Mouse (Mus musculus) forebrain, postnatal 0 days (tissue): Measurements from ENCODE around the gene Rcn3. TPM values are rescaled to one million over a fixed set of nuclear protein-coding genes. Genes with fewer than 3 reads are reported as not detected.
"Not testable (repeated sequence)": the region's sequence is repeated elsewhere in the genome, so short reads cannot be mapped to it uniquely, and the experiment has no call there.

ENCODE experiments used
- ATAC-seq: fragments of 200-750 bp; cut with Nextera tagmentation; 2 replicates; pipeline ENCODE4 v1.8.0; 2017; ENCODE audit warnings: mild to moderate bottlenecking, moderate library complexity
- DNase-seq: peaks from one replicate; pipeline ENCODE4 v3.0.0-alpha.2; 2015
- H3K27ac ChIP-seq: fragments of 300-500 bp; sonication (generic); 2 replicates; pipeline ENCODE4 v1.5.1; 2014; ENCODE audit warnings: low read depth, mild to moderate bottlenecking, antibody characterized with exemption, low read length, moderate library complexity, mixed read lengths
- H3K27me3 ChIP-seq: fragments of 300-500 bp; sonication (generic); 2 replicates; pipeline ENCODE4 v1.6.1; 2014; ENCODE audit warnings: mild to moderate bottlenecking, low read length, mixed read lengths; ENCODE audit not compliant: insufficient read depth
- H3K36me3 ChIP-seq: fragments of 300-500 bp; sonication (generic); 2 replicates; pipeline ENCODE4 v1.6.1; 2014; ENCODE audit warnings: mild to moderate bottlenecking, moderate library complexity; ENCODE audit not compliant: insufficient read depth
- H3K4me1 ChIP-seq: fragments of 300-500 bp; sonication (generic); 2 replicates; pipeline ENCODE4 v1.6.1; 2014; ENCODE audit warnings: antibody characterized with exemption; ENCODE audit not compliant: insufficient read depth
- H3K4me2 ChIP-seq: fragments of 300-500 bp; sonication (generic); 2 replicates; pipeline ENCODE4 v1.6.1; 2014; ENCODE audit warnings: low read depth, mild to moderate bottlenecking, moderate library complexity
- H3K4me3 ChIP-seq: fragments of 300-500 bp; sonication (generic); 2 replicates; pipeline ENCODE4 v1.5.1; 2014; ENCODE audit warnings: low read depth, low read length, mixed read lengths
- H3K9ac ChIP-seq: fragments of 300-500 bp; sonication (generic); 2 replicates; pipeline ENCODE4 v1.6.1; 2014; ENCODE audit warnings: mild to moderate bottlenecking
- H3K9me3 ChIP-seq: fragments of 300-500 bp; sonication (generic); 2 replicates; pipeline ENCODE4 v1.6.1; 2016; ENCODE audit warnings: low read length
- CTCF ChIP-seq: sonication (generic); IDR thresholded peaks from 2 replicates; pipeline ENCODE4 v1.5.1; 2016; ENCODE audit warnings: antibody characterized with exemption, control low read depth, low read depth
- WGBS: fragments of 180-500 bp; shearing (Covaris S2); extraction: QIAGEN DNeasy Blood & Tissue Kit; methylation state at CpG from one replicate; pipeline ENCODE4 v1.1.7; 2014; 5-methylcytosine and 5-hydroxymethylcytosine counted together
- polyA plus RNA-seq: library from polyadenylated mRNA; unstranded; fragments of >200 nt; fragmentation: Nextera tagmentation; extraction: Ambion mirVana; gene quantifications from 2 replicates; pipeline ENCODE4 v1.2.1, GENCODE M21; 2015
- total RNA-seq: library from RNA; depleted of rRNA; stranded (reverse); fragments of >200 nt; gene quantifications from 2 replicates; pipeline ENCODE4 v1.2.3, GENCODE M21; 2014

Gene Rcn3
- total and polyA plus RNA-seq, 2 experiments from 2014 or later = 32.6 to 43.8 TPM

DNA sequence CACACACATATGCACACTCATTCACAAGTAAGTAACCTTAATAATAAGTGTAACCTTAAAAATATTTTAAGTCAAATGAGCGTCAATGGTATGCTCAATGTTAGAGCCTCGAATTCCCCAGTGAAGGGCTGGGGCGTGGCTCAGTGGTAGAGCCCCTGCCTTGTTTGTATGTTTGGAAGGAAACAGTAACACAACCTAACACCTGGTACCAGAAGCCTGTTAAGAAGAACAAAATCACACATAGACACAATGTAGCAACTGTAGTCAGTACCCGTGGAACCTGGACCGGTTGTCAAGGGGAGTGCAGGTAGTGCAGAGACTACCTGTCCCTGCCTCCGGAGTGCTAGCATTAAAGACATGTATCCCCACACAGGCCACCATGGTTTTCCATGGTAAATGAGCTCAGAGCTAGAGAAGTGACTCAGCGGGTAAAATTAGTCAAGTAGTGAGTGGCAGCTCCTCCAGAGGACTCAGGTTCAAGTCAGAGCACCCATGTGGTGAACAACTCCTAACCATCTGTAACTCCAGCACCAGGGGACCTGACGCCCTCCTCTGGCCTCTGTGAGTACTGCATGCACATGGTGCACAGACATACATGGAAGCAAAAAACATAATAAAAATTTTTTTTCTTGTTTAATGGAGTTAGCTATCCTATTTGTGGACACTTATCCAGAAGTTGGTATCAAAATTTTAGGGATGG lies 6.7 kb upstream of the Rcn3 start:
- peak; percentile 23 for TF ChIP-seq CTCF
- no peak overlapping the region for H3K4me2 ChIP-seq
- WGBS = 91% methylated on average over 8 of the region's 8 CpGs

GRCm38 (mm10) chr7:45097479-45097878 lies 5.5 kb upstream of the Rcn3 start:
- no peaks in the 10 kb centered on the region for H3K4me1 ChIP-seq
- H3K4me2 ChIP-seq = no peak overlapping the region
- WGBS = 52% methylated on average over 6 of the region's 6 CpGs
- H3K4me3 ChIP-seq = no peak overlapping the region
- TF ChIP-seq CTCF = no peak
- H3K27me3 ChIP-seq = no peaks in the 10 kb centered on the region
- DNase-seq (no peak), ATAC-seq (no peak)
- H3K36me3 ChIP-seq = no peaks in the 10 kb centered on the region
- H3K27ac ChIP-seq = no peak overlapping the region
- H3K9me3 ChIP-seq = no peaks in the 10 kb centered on the region
- H3K9ac ChIP-seq = no peak overlapping the region

More for the DNA sequence above, 6.7 kb upstream of the Rcn3 start:
- H3K4me3 ChIP-seq = no peak overlapping the region
- no peaks in the 10 kb centered on the region for H3K27me3 ChIP-seq
- H3K9ac ChIP-seq = no peak overlapping the region
- DNase-seq (no peak), ATAC-seq (no peak)
- no peaks in the 10 kb centered on the region for H3K4me1 ChIP-seq
- no peaks in the 10 kb centered on the region for H3K9me3 ChIP-seq
- no peak overlapping the region for H3K27ac ChIP-seq
- H3K36me3 ChIP-seq = no peaks in the 10 kb centered on the region

GRCm38 (mm10) chr7:45095965-45096364 lies 3.9 kb upstream of the Rcn3 start:
- not testable (repeated sequence) for H3K9me3 ChIP-seq, H3K27ac ChIP-seq, H3K9ac ChIP-seq, H3K4me3 ChIP-seq, H3K4me1 ChIP-seq, ATAC-seq, H3K36me3 ChIP-seq, H3K4me2 ChIP-seq, DNase-seq, H3K27me3 ChIP-seq
- 91% methylated on average over 14 of the region's 14 CpGs for WGBS

- Histone ChIP-seq H3K27me3 (no peaks in the 10 kb centered on the region), H3K9ac (no peak overlapping the region), H3K4me2 (no peak overlapping the region), H3K4me3 (no peak overlapping the region), H3K27ac (no peak overlapping the region), H3K36me3 (no peaks in the 10 kb centered on the region), H3K4me1 (no peaks in the 10 kb centered on the region), H3K9me3 (no peaks in the 10 kb centered on the region)
- ATAC-seq (no peak), DNase-seq (no peak)
- TF ChIP-seq CTCF = no peak
- WGBS = 85% methylated on average over 6 of the region's 6 CpGs
These were observed 3.3 kb upstream of the Rcn3 start for GRCm38 (mm10) chr7:45095367-45095766.

DNA sequence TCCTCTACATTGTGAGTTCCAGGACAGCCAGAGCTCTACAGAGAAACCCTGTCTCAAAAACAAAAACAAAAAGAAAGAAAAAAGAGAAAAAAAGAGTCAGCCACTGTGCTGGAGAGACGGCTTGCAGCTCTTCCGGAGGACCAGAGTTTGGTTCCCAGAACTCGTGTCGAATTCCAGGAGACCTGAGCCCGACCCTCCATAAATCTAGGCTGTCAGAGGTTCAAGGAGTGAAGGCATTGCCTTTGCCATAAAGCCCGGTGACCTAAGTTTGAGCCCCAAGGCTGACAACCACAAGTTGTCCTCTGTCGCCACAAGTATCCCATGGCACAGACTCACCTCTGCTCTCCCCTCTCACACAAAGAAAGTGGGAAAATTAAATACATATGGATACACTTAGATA lies 2.1 kb upstream of the Rcn3 start:
- no peaks in the 10 kb centered on the region for H3K9me3 ChIP-seq
- no peak overlapping the region for H3K4me3 ChIP-seq
- H3K9ac ChIP-seq = no peak overlapping the region
- no peak for TF ChIP-seq CTCF
- WGBS = 74% methylated on average over 7 of the region's 7 CpGs
- no peak overlapping the region for H3K4me2 ChIP-seq
- H3K4me1 ChIP-seq = no peaks in the 10 kb centered on the region
- ATAC-seq (no peak), DNase-seq (no peak)
- no peak overlapping the region for H3K27ac ChIP-seq
- no peaks in the 10 kb centered on the region for H3K27me3 ChIP-seq
- no peaks in the 10 kb centered on the region for H3K36me3 ChIP-seq

DNA sequence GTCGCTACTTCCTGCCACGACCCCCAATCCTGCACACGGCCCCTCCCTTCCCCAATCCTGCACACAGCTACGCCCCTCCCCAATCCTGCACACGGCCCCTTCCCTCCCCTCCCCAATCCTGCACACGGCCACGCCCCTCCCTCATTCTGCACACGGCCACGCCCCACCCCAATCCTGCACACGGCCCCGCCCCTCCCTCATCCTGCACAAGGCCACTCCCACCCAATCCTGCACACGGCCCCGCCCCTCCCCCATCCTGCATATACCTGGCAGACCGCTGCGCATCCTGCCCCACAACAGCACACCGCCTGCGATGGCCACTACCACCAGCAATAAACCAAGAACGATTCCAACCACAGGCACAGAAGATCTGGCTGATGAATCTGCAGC lies 1.5 kb upstream of the Rcn3 start:
- H3K4me2 ChIP-seq = no peak overlapping the region
- ATAC-seq (no peak), DNase-seq (no peak)
- H3K27ac ChIP-seq = no peak overlapping the region
- H3K4me3 ChIP-seq = no peak overlapping the region
- H3K9ac ChIP-seq = no peak overlapping the region
- H3K36me3 ChIP-seq = no peaks in the 10 kb centered on the region
- 32% methylated on average over 18 of the region's 18 CpGs for WGBS
- H3K4me1 ChIP-seq = no peaks in the 10 kb centered on the region
- no peaks in the 10 kb centered on the region for H3K9me3 ChIP-seq
- no peaks in the 10 kb centered on the region for H3K27me3 ChIP-seq
- no peak for TF ChIP-seq CTCF

GRCm38 (mm10) chr7:45092828-45093515 lies 951 bp upstream of the Rcn3 start:
- no peak overlapping the region for H3K9ac ChIP-seq
- no peaks in the 10 kb centered on the region for H3K4me1 ChIP-seq
- no peak for TF ChIP-seq CTCF
- WGBS = 78% methylated on average over 12 of the region's 12 CpGs
- no peaks in the 10 kb centered on the region for H3K9me3 ChIP-seq
- ATAC-seq (no peak), DNase-seq (no peak)
- H3K4me2 ChIP-seq = no peak overlapping the region
- H3K4me3 ChIP-seq = no peak overlapping the region
- no peak overlapping the region for H3K27ac ChIP-seq
- no peaks in the 10 kb centered on the region for H3K36me3 ChIP-seq
- H3K27me3 ChIP-seq = no peaks in the 10 kb centered on the region
